Mouse (Mus musculus): ENCODE measurements around the gene Ddr2.

GRCm38 (mm10) chr1:170043753-170044152, 66.8 kb downstream of the Ddr2 start:
- TF ChIP-seq CTCF (IDR thresholded peaks at IDR 0.05; ENCODE audit: insufficient read depth, low read depth, low read length) (no peak), POLR2A (IDR thresholded peaks at IDR 0.05; ENCODE audit: insufficient read depth, low read depth, low read length) (no peak)
